Mouse (Mus musculus) MEL (cell line): ENCODE results near the gene Amt. TPM values are rescaled to one million over a fixed set of nuclear protein-coding genes. Genes with fewer than 3 reads are reported as not detected.

ENCODE experiments used
- DNase-seq: peaks from one replicate; pipeline ENCODE4 v3.0.0; 2011; ENCODE audit warnings: low read depth, low spot score
- H3K27ac ChIP-seq: 2 replicates; pipeline ENCODE4 v1.5.1; 2012; ENCODE audit warnings: low read depth, mild to moderate bottlenecking, control low read depth, low read length, moderate library complexity; ENCODE audit not compliant: control insufficient read depth
- H3K27me3 ChIP-seq, 2 experiments: fragments of 150-350 bp in 1 of 2; sonication (generic) in 1 of 2; 2 replicates each; pipeline ENCODE4 v1.6.1; 2012; ENCODE audit warnings: low read length in 2 of 2, mild to moderate bottlenecking in 2 of 2, improper control_type of control experiment in 1 of 2, moderate library complexity in 1 of 2; ENCODE audit not compliant: insufficient read depth in 2 of 2, control insufficient read depth in 1 of 2
- H3K36me3 ChIP-seq, 2 experiments: 2 replicates each; pipeline ENCODE4 v1.6.1; 2012 to 2014; ENCODE audit warnings: low read length in 2 of 2, improper control_type of control experiment in 1 of 2, inconsistent platforms in 1 of 2, mild to moderate bottlenecking in 1 of 2; ENCODE audit not compliant: insufficient read depth in 2 of 2, control insufficient read depth in 1 of 2
- H3K4me1 ChIP-seq, 2 experiments: fragments of 150-350 bp in 1 of 2; sonication (generic) in 1 of 2; 2 replicates each; pipeline ENCODE4 v1.6.1; 2012; ENCODE audit warnings: low read length in 2 of 2, improper control_type of control experiment in 1 of 2, mild to moderate bottlenecking in 1 of 2; ENCODE audit not compliant: insufficient read depth in 2 of 2, control insufficient read depth in 1 of 2
- H3K4me3 ChIP-seq, 2 experiments: fragments of 150-350 bp in 1 of 2; sonication (generic) in 1 of 2; 2 replicates each; pipeline ENCODE4 v1.5.1; 2012; ENCODE audit warnings: low read depth in 2 of 2, low read length in 2 of 2, mild to moderate bottlenecking in 2 of 2, moderate library complexity in 2 of 2, control low read depth in 1 of 2, improper control_type of control experiment in 1 of 2; ENCODE audit not compliant: control insufficient read depth in 1 of 2, insufficient read depth in 1 of 2
- H3K79me2 ChIP-seq: 2 replicates; pipeline ENCODE4 v1.6.1; 2012; ENCODE audit warnings: mild to moderate bottlenecking, low read length, moderate library complexity; ENCODE audit not compliant: control insufficient read depth, poor library complexity, insufficient read depth
- H3K9ac ChIP-seq: 2 replicates; pipeline ENCODE4 v1.6.1; 2012; ENCODE audit warnings: low read depth, mild to moderate bottlenecking, control low read depth, low read length, moderate library complexity; ENCODE audit not compliant: control insufficient read depth, poor library complexity, severe bottlenecking
- H3K9me3 ChIP-seq: fragments of 150-350 bp; sonication (generic); replicated peaks from 2 replicates; pipeline ENCODE4 v1.6.1; 2012; ENCODE audit warnings: mild to moderate bottlenecking, low read length, improper control_type of control experiment, moderate library complexity; ENCODE audit not compliant: insufficient read depth
- BHLHE40 ChIP-seq: IDR thresholded peaks from 2 replicates; pipeline ENCODE4 v1.6.1; 2012; ENCODE audit warnings: low read depth, mild to moderate bottlenecking, inconsistent platforms, low read length, improper control_type of control experiment, borderline replicate concordance
- CHD1 ChIP-seq: IDR thresholded peaks from 2 replicates; pipeline ENCODE4 v1.6.1; 2012; ENCODE audit warnings: low read depth, mild to moderate bottlenecking, inconsistent platforms, low read length, improper control_type of control experiment
- EP300 ChIP-seq, 2 experiments: IDR thresholded peaks; 2 replicates each; pipeline ENCODE4 v1.6.1; 2011; ENCODE audit warnings: improper control_type of control experiment in 2 of 2, low read length in 2 of 2, low read depth in 1 of 2, mild to moderate bottlenecking in 1 of 2
- ETS1 ChIP-seq: IDR thresholded peaks from 2 replicates; pipeline ENCODE4 v1.6.1; 2012; ENCODE audit warnings: low read depth, mild to moderate bottlenecking, inconsistent platforms, low read length, improper control_type of control experiment, moderate library complexity
- GABPA ChIP-seq: IDR thresholded peaks from 2 replicates; pipeline ENCODE4 v1.6.1; 2012; ENCODE audit warnings: low read depth, mild to moderate bottlenecking, inconsistent platforms, low read length, improper control_type of control experiment, moderate library complexity
- HCFC1 ChIP-seq: IDR thresholded peaks from 2 replicates; pipeline ENCODE4 v1.6.1; 2012; ENCODE audit warnings: low read depth, mild to moderate bottlenecking, inconsistent platforms, low read length, improper control_type of control experiment, moderate library complexity
- JUND ChIP-seq: IDR thresholded peaks from 2 replicates; pipeline ENCODE4 v1.6.1; 2011; ENCODE audit warnings: low read depth, mild to moderate bottlenecking, improper control_type of control experiment, low read length
- KAT2A ChIP-seq: conservative IDR thresholded peaks from 2 replicates; pipeline ENCODE4 v1.6.1; 2012; ENCODE audit warnings: low read depth, low read length, improper control_type of control experiment, inconsistent platforms
- MAX ChIP-seq: IDR thresholded peaks from 2 replicates; pipeline ENCODE4 v1.6.1; 2011; ENCODE audit warnings: low read length, improper control_type of control experiment
- MXI1 ChIP-seq: IDR thresholded peaks from 2 replicates; pipeline ENCODE4 v1.6.1; 2011; ENCODE audit warnings: mild to moderate bottlenecking, low read depth, low read length, improper control_type of control experiment
- MYB ChIP-seq: IDR thresholded peaks from 2 replicates; pipeline ENCODE4 v1.6.1; 2011; ENCODE audit warnings: mild to moderate bottlenecking, low read depth, low read length, improper control_type of control experiment
- NELFE ChIP-seq: IDR thresholded peaks from 2 replicates; pipeline ENCODE4 v1.6.1; 2011; ENCODE audit warnings: low read depth, low read length, improper control_type of control experiment
- NRF1 ChIP-seq: IDR thresholded peaks from 2 replicates; pipeline ENCODE4 v1.6.1; 2014; ENCODE audit warnings: low read depth, mild to moderate bottlenecking, inconsistent platforms, low read length, improper control_type of control experiment, moderate library complexity; ENCODE audit not compliant: poor library complexity, insufficient read depth, severe bottlenecking
- POLR2A ChIP-seq, 2 experiments: IDR thresholded peaks; 2 replicates each; pipeline ENCODE4 v1.6.1; 2011 to 2012; ENCODE audit warnings: low read length in 2 of 2, mild to moderate bottlenecking in 2 of 2, control low read depth in 1 of 2, improper control_type of control experiment in 1 of 2, low read depth in 1 of 2, moderate library complexity in 1 of 2; ENCODE audit not compliant: control insufficient read depth in 1 of 2, insufficient read depth in 1 of 2, poor library complexity in 1 of 2
- POLR2AphosphoS2 ChIP-seq: IDR thresholded peaks from 2 replicates; pipeline ENCODE4 v1.6.1; 2011; ENCODE audit warnings: low read length, improper control_type of control experiment
- POLR2AphosphoS5 ChIP-seq: IDR thresholded peaks from 2 replicates; pipeline ENCODE4 v1.6.1; 2012; ENCODE audit warnings: low read depth, borderline replicate concordance, mild to moderate bottlenecking, inconsistent platforms, low read length, moderate library complexity, mixed read lengths
- RAD21 ChIP-seq: IDR thresholded peaks from 2 replicates; pipeline ENCODE4 v1.6.1; 2011; ENCODE audit warnings: mild to moderate bottlenecking, low read depth, low read length, improper control_type of control experiment
- RCOR1 ChIP-seq: IDR thresholded peaks from 2 replicates; pipeline ENCODE4 v1.6.1; 2012; ENCODE audit warnings: low read depth, mild to moderate bottlenecking, inconsistent platforms, low read length, improper control_type of control experiment
- SIN3A ChIP-seq: IDR thresholded peaks from 2 replicates; pipeline ENCODE4 v1.6.1; 2012; ENCODE audit warnings: low read length, improper control_type of control experiment, inconsistent platforms
- TAL1 ChIP-seq: IDR thresholded peaks from 2 replicates; pipeline ENCODE4 v1.6.1; 2012; ENCODE audit warnings: mild to moderate bottlenecking, inconsistent platforms, low read length, moderate library complexity, mixed read lengths
- TCF12 ChIP-seq: IDR thresholded peaks from 2 replicates; pipeline ENCODE4 v1.6.1; 2014; ENCODE audit warnings: low read depth, mild to moderate bottlenecking, inconsistent platforms, low read length, improper control_type of control experiment, moderate library complexity
- UBTF ChIP-seq: IDR thresholded peaks from 2 replicates; pipeline ENCODE4 v1.6.1; 2012; ENCODE audit warnings: low read depth, mild to moderate bottlenecking, inconsistent platforms, low read length, improper control_type of control experiment, moderate library complexity, borderline replicate concordance; ENCODE audit not compliant: insufficient read depth
- ZC3H11A ChIP-seq: IDR thresholded peaks from 2 replicates; pipeline ENCODE4 v1.6.1; 2012; ENCODE audit warnings: low read depth, mild to moderate bottlenecking, inconsistent platforms, low read length, improper control_type of control experiment
- ZKSCAN1 ChIP-seq: IDR thresholded peaks from 2 replicates; pipeline ENCODE4 v1.6.1; 2012; ENCODE audit warnings: low read depth, mild to moderate bottlenecking, inconsistent platforms, low read length, improper control_type of control experiment, moderate library complexity
- polyA plus RNA-seq, 2 experiments: library from polyadenylated mRNA; stranded (reverse) in 1 of 2; unstranded in 1 of 2; fragments of >175 nt in 1 of 2; fragments of >200 nt in 1 of 2; gene quantifications; 2 replicates each; pipeline versions ENCODE4 v1.2.1 to v1.2.4; 2012; ENCODE audit warnings: low replicate concordance in 2 of 2, low read depth in 1 of 2; ENCODE audit not compliant: insufficient read length in 2 of 2, insufficient read depth in 1 of 2, missing spikeins in 1 of 2
- total RNA-seq: library from RNA; depleted of rRNA; stranded (reverse); fragments of 300-350 nt; gene quantifications from 2 replicates; pipeline ENCODE4 v1.2.3, GENCODE M21; 2012

The Amt gene
- total and polyA plus RNA-seq, 3 experiments, result 0.15 to 0.58 TPM; not detected in 1

GRCm38 (mm10) chr9:108271941-108272340, 24.7 kb upstream of the Amt start:
- peaks cover 0 to 5% of the 10 kb centered on the region in 2 experiments; a peak in 1 of 4 replicates for H3K4me1 ChIP-seq
- peaks cover 3 to 8% of the 10 kb centered on the region in 2 experiments; a peak in 3 of 4 replicates for H3K27me3 ChIP-seq
- no peak overlapping the region for H3K27ac ChIP-seq
- TF ChIP-seq GABPA, result no peak
- no peak for TF ChIP-seq SIN3A
- TF ChIP-seq POLR2A (IDR thresholded peaks at IDR 0.05; ENCODE audit: control insufficient read depth in 1 of 2, insufficient read depth in 1 of 2, low read depth in 1 of 2, low read length in 2 of 2, poor library complexity in 1 of 2), result no peak
- no peak for TF ChIP-seq POLR2AphosphoS5
- no peak for TF ChIP-seq ZC3H11A
- no peak for TF ChIP-seq CHD1
- no peak for TF ChIP-seq JUND
- TF ChIP-seq TAL1, result no peak
- TF ChIP-seq BHLHE40, result no peak
- no peak for TF ChIP-seq MXI1
- TF ChIP-seq TCF12, result no peak
- no peak for TF ChIP-seq RAD21
- TF ChIP-seq MYB, result no peak
- no peak for TF ChIP-seq ETS1
- TF ChIP-seq HCFC1, result no peak
- no peak for TF ChIP-seq EP300 (IDR thresholded peaks at IDR 0.05; ENCODE audit: low read depth in 1 of 2, low read length in 2 of 2)
- TF ChIP-seq NELFE, result no peak
- H3K4me3 ChIP-seq, result no peak overlapping the region
- no peaks in the 10 kb centered on the region for H3K79me2 ChIP-seq
- DNase-seq, result no peak
- 0 out of 4 replicates have a peak, but pooled peaks cover 0 to 2% of the 10 kb centered on the region in 2 experiments for H3K36me3 ChIP-seq
- H3K9ac ChIP-seq, result no peak overlapping the region
- H3K9me3 ChIP-seq, result no peaks in the 10 kb centered on the region

GRCm38 (mm10) chr9:108272691-108273090, 24.0 kb upstream of the Amt start:
- no peaks in the 10 kb centered on the region for H3K36me3 ChIP-seq
- no peak overlapping the region for H3K27ac ChIP-seq
- H3K9me3 ChIP-seq, result no peaks in the 10 kb centered on the region
- peaks cover 3 to 8% of the 10 kb centered on the region in 2 experiments; a peak in 3 of 4 replicates for H3K27me3 ChIP-seq
- H3K4me3 ChIP-seq, result no peak overlapping the region
- H3K4me1 ChIP-seq, result peaks cover 0 to 1% of the 10 kb centered on the region in 2 experiments; a peak in 1 of 4 replicates
- no peak overlapping the region for H3K9ac ChIP-seq
- TF ChIP-seq ZKSCAN1 (no peak), NRF1 (no peak), ETS1 (no peak), RCOR1 (no peak), POLR2AphosphoS2 (no peak), NELFE (no peak), TAL1 (no peak), CHD1 (no peak), MAX (no peak), GABPA (no peak), RAD21 (no peak), MYB (no peak), KAT2A (no peak), HCFC1 (no peak), UBTF (no peak)
- H3K79me2 ChIP-seq, result no peaks in the 10 kb centered on the region
- no peak for DNase-seq
